Mouse (Mus musculus) cerebellum, adult 8-10 months (tissue): ENCODE data around the gene Aurkb.

ENCODE experiments used
- DNase-seq: peaks from one replicate; pipeline ENCODE4 v3.0.0; 2022

Aurkb gene

DNA sequence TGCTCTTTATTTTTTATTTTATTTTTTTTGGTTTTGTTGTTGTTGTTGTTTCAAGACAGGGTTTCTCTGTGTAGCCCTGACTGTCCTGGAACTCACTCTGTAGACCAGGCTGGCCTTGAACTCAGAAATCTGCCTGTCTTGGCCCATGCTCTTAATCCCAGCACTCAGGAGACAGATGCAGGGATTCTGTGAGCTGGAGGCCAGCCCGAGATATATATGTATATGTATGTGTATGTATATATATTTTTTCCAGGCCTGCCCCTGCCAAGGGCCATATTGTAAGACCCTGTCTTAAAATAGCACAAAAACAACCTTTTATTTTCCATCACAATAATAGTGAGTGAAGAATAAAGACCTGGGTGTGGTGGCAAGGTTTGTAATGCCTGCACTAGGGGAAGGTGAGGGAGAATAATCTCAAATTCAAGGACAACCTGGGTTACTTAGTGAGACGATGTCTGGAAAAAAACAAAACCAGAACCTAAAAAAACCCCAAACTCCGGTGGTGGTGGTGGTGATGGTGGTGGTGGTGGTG is 20.0 kb downstream of the Aurkb start:
- no peak for DNase-seq

DNA sequence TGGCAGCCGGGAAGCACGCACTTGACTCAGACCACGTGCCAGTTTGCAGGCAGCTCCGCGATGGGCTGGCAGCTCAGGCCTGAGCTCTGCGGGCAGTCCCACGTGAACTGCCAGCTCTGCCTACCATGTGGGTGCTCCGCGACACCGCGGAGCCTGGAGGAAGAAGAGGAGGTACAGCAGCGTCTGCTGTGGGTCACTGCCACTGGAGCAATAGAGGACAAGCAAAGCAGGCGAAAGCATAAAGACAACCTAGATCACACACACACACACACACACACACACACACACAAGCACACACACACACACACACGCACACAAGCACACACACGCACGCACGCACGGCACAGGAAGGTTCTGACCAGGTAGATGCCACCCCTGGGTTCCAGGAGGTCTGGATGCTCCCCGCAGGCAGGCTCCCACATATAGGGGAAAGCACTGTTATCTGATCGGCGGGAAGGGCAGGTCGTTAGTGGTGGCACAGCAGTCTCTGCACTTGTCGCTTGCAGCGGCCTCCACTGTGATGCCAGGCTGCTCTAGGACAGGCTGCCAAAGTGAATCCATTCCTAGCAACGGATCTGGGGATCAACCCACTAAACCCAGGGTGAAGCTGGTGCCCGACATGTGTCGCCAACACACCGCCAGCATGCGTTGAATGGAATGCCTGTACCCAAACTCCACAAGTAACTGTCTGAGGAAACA is 20.9 kb downstream of the Aurkb start:
- DNase-seq, result peak; percentile 60

DNA sequence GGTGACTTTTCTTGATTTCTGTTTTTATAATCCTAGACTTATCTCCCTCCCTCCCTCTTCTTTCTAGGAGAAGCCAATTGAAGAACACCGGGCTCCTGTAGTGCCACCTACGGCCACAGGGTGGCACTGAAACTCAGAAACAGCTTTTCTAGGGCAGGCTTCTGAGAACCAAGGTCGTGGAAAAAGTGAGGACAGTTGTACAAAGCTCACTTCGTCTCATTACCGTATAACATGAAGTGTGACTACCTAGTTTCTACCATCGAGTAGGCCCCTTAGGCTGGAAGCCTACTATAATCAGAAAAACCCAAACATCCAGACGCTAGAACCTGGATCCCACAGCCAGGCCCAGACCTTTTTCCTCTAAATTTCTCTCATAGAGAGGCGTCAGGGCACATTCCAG is 21.5 kb downstream of the Aurkb start:
- DNase-seq, result peak; percentile 90

DNA sequence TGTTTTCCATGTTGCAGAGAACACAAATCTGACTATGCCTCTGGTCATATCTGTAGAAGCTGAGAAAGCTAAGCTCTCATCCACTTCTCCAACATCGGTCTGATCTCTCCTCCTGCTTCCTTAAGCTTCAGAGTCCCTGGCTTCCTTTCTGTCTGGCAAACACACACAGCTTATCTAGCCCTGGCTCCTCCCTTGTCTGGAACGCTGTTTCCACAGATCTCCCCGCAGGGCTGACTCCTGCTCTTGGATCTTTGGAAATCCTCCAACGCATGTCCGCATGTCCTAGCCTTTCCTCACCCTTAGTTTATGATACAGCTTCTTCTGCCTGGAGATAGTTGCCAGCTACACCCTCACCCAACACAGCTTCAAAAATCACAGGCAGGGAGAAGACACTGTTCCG is 22.2 kb downstream of the Aurkb start:
- DNase-seq, result peak; percentile 32

DNA sequence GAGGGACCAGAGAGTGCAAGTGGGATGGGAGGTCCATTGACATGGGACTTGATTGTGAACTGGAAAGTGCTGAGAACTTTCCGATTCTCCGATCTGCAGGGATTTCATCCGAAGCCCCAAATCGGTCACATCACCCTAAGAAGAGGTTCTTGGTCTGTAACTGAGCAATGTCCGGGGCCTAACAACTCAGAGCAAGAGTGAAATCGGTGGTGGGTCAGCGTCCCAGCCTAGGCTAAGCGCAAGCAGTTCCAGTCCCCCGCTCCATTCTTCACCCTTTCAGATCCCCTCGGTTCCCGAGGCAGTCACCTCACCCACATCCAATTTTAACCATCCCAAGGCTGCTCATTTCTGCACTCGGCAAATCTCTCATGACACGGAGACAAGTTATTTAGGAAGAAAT is 24.6 kb downstream of the Aurkb start:
- DNase-seq, result no peak

DNA sequence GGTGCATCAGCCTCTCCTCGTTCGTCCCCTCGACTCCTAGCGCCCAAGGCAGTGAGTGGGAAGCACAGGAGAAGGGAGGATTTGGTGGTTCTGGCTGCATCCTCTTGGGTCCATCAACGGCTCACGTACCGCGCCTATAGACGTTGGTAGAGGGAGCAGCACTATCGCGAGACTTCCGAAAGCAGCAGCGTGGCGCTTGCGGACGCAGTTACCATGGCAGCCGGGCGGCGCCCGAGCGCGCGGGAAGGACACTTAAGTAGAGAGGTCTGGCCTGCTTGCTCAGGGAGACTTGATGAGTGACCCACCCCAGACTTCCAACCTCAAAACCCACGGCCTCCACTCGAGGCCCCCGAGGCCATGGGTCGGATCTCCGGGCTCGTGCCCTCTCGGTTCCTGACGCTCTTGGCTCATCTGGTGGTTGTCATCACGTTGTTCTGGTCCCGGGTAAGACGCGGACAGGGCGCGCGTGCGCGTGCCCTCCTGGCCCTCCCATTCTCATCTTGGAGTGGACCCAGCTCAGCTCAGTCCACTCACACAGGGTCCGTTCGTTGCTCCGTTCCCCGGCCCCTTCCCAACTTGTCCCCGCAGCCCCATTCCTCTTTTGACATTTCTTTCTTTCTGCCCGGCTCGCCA is 25.3 kb downstream of the Aurkb start, which contains the start of gene Tmem107:
TSS of gene Tmem107 (plus strand) at position 217 of the 633 bp plus-strand sequence.
- DNase-seq, result peak; percentile 93

DNA sequence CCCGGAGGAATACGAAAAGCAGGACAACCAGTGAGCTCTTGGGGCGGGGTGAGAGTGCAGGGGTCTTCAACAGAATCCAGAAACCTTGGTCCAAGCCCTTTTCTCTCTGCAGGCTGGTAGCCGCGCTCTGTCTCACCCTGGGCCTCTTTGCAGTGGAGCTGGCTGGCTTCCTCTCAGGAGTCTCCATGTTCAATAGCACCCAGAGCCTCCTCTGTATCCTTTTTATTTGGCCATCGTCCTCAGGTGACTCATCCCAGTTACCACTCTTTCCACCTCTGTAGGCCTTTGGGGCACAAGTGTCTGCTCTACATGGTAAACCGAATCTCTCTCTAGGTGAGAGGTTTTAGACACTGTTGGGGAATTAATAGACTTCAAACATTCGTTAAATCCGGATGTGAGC is 25.8 kb downstream of the Aurkb start:
- peak; percentile 53 for DNase-seq

DNA sequence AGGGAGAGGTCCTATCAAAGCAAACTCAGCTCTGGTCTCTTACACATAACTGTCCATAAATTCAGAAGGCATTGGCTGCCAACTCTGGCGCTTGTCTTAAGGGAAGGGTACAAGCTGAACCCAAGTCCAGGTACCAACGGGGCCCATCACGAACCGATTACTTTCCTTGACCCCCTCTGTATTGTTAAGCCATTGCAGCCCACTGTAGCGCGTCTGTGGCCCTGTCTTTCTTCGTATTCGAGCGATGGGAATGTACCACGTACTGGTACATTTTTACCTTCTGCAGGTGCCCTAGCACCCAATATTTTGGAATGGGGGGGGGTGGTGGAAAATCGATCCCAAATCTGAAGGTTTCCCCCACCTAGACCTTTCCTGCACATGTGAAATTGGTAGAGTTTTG is 26.8 kb downstream of the Aurkb start:
- DNase-seq, result no peak

DNA sequence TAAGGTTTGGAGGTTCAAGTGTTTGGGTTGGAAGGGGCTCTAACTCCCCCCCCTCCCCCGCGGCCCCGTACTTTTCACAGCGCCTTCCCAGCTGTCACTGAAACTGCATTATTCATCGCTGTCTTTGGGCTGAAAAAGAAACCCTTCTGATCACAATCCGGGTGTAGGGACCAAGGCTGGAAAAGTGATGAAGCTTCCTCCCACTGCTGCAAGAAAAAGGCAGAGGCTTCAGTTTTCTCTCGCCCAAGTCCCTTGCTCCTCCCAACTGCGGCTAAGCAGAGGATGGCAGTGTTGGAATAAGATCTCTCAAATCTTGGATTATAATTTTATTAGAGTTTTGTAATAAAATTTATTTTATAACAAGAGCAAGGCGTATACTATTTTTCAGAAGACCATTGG is 27.2 kb downstream of the Aurkb start:
- DNase-seq, result no peak

DNA sequence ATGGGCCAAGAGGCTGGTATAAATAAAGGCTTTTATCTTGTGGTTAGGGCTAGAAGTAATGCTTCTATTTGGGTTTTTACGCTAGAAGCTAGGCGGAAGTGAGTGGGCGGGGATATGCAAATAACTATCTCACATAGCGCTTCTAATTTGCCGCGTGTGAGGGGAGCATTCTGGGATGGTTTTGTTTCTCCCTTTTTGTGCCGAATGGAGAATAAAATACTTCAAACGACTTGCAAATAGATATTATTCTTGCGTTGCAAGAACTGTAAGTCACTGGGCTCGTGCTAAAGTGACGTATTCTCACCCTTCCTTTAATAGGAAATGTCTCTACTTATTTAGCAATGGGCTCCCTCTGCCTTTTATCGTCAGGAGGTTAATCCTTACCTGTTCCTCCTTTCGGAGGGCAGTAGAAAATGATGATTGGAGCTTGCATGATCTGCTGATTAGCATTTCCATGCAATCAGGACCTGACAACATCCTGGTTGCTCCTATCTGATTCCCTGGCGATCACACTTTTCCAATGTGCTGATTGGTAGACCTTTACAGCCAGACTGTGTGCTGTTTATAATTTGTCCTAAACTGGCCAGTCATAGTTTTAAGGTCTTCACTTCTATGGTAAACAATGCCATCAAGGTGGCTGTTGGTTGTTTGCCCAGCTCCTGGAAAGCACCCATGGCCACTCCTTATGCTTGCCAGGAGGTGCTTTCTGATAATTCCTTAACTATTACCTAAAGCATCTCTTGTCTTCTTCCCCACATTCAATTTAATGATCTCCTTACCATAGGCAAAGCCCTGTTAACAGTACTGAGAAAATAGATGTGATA is 27.8 kb downstream of the Aurkb start:
- DNase-seq, result peak; percentile 93

DNA sequence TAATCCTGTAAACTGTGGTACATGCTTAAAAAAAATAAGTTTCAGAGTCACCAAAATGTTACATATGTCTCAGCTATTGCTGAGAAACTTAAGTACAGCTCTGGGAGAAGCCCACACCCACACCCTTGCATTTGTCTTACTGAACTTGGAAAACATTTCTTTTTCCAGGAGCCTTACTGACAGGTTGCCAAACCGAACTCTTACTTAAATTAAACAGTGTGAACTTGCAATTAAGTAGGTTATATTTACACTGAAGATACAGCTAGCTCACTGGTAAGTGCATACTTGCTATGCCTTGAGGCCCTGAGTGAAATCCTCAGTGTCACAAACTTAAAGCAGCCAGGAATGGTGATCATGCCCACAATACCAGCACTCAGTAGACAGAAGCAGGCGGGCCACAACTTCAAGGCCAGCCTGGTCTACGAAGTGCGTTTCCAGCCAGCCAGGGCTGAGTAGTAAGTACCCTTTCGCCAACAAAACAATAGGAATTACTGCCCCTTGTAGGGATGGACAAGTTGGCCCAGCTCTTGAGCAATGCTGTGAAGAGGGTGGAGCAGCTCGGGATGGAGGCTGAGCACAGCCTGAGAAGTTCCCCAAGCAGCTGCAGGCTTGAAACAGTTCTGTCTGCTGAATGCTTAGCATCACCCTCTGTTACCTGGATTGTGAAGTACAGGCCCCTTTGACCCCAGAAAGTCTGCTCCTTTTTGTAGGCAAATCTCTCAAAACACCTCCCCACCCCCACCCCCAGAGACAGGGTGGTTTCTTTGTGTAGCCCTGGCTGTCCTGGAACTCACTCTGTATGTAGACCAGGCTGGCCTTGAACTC is 28.7 kb downstream of the Aurkb start:
- DNase-seq, result no peak

DNA sequence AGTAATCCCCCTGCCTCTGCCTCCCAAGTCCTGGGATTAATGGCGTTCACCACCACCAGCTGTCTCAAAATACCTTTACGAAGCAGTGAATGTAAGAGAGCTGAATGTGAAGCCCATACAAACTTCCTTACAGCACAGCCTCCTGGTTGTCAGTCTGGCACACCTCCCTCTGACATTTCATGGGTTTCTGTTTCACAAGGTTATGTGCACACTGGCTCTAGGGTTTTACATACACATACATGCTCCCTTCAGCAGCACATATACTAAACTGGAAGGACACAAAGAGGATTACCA is 29.3 kb downstream of the Aurkb start:
- DNase-seq, result no peak

DNA sequence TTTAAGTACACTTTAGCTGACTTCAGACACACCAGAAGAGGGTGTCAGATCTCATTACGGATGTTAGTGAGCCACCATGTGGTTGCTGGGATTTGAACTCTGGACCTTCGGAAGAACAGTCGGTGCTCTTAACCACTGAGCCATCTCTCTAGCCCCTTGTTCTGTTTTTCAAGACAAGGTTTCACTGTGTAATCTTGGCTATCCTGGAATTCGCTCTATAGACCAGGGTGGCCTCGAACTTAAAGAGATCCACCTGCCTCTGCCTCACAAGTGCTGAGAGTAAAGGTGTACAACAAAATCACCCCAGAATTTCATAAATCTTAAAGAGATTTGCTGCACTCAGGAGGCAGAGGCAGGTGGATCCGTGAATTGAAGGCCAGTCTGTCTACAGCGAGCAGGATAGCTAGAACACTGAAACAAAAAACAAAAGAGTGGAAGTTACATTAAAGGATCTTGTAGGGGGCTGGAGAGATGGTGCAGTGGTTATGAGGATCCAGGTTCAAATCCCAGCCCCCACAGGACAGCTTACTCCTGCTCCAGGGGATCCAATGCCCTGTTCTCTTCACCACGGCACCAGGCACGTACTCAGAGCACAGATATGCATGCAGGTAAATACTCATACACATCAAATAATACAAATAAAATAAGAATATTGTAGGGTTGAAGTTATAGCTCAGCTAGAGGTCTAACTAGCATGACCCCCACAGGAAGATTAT is 30.5 kb downstream of the Aurkb start:
- DNase-seq, result no peak

DNA sequence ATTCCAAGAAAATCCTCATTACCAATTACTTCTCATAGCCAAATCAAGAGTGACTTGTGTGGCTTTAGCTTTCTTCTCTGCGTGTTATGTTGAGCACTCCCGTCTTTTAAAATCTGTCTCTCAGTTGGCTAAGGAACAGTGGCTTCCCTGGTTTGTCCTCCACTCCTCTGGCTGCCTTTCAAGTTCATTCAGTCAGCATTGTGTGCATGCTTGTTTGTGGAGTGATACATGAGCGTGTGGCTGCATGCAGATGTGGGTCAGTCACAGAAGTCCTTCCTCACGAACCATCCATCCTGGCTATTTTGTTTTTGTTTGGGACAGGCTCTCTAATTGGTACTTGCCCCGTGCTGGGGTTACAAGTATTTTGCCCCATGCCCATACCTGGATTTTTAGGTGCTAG is 31.1 kb downstream of the Aurkb start:
- DNase-seq, result no peak

DNA sequence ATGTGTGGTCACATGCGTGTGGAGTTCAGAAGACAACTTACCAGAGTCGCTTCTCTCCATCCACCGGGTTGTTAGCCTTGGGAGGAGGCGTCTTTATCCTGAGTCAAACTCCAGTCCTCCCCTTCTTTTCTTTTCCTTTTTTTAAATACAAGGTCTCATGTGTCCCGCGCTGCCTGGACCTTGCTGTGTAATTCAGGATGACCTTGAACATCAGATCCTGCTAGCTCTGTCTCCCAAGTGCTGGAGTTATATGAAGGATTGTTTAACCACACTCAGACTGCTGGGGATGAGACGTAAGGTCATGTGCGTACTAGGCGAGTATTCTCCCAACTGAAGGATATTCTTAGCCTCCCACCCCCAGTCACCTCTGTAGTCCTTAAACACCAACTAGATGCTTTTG is 31.9 kb downstream of the Aurkb start:
- no peak for DNase-seq

DNA sequence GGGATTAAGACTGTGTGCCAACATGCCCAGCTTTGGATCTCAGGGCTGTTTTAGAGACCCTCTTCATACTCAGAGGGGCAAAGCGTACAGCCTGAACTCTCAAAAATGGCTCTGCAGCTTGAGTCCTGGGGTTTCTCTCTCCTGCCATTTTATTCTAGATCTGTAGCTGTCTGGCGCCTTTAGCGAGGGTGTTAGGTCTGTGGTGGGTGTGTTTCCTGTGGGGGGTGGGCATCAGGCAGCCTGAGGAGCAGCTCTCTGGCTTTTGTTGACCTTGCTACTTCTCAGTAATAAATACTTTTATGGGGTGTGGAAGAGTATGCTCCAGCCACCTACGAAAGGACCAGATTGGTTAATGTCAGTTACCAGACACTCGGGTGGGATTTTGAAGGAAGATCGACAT is 32.6 kb downstream of the Aurkb start:
- DNase-seq, result no peak

DNA sequence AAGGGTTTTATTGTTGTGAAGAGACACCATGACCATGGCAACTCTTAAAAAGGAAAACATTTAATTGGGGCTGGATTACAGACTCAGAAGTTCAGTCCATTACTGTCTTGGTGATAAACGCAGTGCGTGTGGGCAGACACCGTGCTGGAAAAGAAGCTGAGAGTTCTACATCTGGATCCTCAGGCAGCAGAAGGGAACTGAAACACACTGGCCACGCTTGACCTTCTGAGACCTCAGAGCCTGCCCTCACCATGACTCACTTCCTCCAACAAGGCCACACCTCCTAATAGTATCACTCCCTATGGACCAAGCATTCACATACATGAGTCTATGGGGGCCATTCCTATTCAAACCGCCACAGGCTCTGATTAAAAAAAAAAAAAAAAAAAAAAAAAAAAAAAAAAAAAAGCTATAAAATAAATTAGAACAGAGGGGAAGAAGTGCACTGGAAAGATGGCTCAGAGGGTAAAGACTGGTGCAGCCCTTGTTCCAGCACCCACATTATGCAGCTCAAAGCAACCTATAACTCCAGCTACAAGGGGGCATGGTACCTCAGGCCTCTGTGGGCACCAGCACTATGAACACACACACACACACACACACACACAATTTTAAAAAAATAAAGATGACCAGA is 33.5 kb downstream of the Aurkb start:
- no peak for DNase-seq

DNA sequence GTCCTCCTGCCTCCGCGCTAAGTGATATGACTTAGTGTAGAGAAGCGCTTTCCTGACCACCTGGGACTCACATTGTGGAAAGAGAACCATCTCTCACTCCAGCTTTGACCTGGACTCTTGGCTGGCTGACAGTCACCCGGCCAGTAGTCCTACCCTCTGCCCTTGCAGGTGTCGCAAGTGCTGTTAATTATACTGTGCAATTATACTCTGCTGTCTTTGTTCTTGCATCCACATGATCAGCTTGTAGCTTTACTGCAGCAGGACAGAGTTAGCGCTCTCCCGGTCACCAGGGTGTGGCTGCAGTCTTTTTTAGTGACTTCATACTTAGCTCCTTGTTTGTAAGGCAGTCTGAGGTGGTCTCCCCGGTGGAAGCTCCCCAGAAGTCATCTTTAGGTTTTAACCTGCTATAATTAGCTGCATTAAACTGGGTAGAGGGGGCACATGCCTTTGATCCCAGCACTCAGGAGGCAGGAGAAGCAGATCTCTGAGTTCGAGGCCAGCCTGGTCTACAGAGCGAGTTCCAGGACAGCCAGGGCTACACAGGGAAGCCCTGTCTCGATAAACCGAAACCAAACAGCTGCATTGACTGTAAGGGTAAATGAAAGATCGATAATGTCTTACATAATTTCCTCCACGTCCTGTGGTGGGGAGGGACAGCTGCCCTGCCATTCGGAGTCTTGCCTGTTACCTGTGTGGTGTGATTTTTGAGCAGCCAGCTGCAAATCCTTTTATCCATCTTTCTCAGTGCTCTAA is 34.8 kb downstream of the Aurkb start:
- no peak for DNase-seq

DNA sequence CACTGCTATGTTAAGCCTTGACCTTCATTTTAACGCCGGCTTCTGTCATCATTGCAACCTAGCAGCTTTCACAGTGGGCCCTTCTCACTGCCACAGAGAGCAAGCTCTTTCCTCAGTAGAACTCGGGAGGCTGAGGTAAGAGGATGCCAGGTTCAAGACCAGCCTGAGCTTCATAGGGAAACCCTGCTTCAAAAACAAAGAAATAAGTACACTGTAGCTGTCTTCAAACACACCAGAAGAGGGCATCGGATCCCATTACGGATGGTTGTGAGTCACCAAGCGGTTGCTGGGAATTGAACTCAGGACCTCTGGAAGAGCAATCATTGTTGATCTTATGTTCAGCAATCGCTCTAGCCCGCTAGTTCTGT is 35.4 kb downstream of the Aurkb start:
- DNase-seq, result no peak

DNA sequence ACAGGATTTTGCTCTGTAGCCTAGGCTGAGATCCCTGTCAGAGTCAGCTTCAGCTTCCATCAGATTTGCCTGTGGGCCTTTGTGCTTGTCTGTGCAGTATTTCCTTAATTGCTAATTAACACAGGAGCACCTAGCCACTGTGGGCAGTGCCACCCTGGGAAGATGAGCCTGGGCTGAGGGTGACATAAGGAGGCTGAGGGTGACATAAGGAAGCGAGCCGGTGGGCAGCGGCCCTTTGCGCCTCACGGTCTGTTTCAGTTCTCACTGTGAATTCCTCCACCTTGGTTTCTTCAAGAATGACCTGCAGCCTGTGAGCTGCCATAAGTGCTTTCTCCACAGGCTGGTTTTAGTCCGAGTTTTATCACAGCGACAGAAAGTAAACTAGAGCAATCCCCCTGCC is 36.2 kb downstream of the Aurkb start:
- DNase-seq, result no peak

DNA sequence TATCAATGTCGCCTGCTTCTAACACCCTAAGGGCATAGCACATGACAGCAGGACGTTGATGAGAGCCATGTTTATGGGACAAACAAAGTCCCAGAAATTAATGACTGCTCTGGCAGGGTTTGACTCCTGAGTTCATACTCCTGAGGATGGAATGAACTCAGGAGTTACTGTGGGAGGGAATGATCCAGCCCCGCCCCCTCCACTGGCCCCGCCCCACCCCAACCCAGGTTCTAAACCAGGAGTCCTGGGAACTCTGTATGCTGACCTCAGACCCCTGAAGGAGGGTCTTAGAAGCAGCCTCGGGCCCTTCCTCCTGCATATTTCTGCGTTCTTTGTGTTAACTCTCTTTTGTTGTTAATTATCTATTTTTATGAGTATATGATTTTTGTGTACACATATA is 40.2 kb downstream of the Aurkb start:
- DNase-seq, result no peak
